Mouse (Mus musculus): Measurements from ENCODE around the gene Fbxw11. TPM values are rescaled to one million over a fixed set of nuclear protein-coding genes. Genes with fewer than 3 reads are reported as not detected.

Gene Fbxw11
- polyA plus RNA-seq, 1 experiment from 2014 or later: 61.1 TPM

DNA sequence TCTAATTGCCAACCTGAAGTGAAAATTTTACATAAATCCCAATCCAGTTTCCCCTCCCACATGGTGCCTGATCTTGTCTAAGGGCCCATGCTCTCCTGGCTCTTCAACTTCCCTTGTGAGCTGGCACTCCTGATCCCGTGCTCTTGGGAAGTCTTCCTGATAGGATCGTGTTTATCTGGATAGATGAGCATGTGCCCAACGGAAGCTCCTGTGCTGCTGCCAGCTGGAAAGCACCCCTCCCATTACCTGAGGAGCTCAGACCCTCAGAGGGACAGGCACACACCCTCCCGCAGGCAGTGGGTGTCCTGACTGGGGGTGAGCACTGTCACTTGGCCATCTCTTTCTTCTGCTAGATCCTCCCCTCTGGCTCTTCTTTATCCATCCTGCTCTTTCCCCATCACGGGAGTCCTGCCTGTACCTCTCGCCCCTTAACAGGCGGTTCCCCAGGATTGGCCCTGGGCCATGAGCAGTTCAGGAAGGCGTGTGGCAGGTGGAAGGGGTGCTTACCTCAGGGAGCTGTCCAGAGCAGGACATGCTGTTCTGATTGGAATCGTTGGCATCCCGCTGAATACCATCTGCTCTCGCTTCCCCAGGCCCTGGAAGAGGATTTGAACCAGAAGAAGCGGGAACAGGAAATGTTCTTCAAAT is 20.6 kb upstream of the Fbxw11 start:
- Histone ChIP-seq H3K4me1 (replicated peaks; ENCODE audit: insufficient read depth, low read length) (peaks cover 5% of the 10 kb centered on the region; the same call in 1 of the 2 replicates), H3K27me3 (ENCODE audit: insufficient read depth, low read length) (no peaks in the 10 kb centered on the region), H3K9me3 (replicated peaks; ENCODE audit: low read length) (no peaks in the 10 kb centered on the region), H3K9ac (ENCODE audit: low read depth, low read length) (no peak overlapping the region), H3K4me3 (replicated peaks; ENCODE audit: low read depth, low read length) (no peak overlapping the region), H3K27ac (no peak overlapping the region), H3K36me3 (ENCODE audit: insufficient read depth, low read length) (no peaks in the 10 kb centered on the region), H3K4me2 (ENCODE audit: low read length) (no peak overlapping the region)
- 75% methylated on average over 12 of the region's 12 CpGs for WGBS
- DNase-seq (ENCODE audit: low spot score): no peak
- no peak for TF ChIP-seq CTCF (IDR thresholded peaks at IDR 0.05; ENCODE audit: low read depth)
- ATAC-seq (replicated peaks; ENCODE audit: low FRiP score, low read depth): no peak

GRCm38 (mm10) chr11:32622479-32623190 is 19.9 kb upstream of the Fbxw11 start:
- no peaks in the 10 kb centered on the region for H3K27me3 ChIP-seq (ENCODE audit: insufficient read depth, low read length)
- H3K27ac ChIP-seq: no peak overlapping the region
- no peaks in the 10 kb centered on the region for H3K9me3 ChIP-seq (replicated peaks; ENCODE audit: low read length)
- no peak overlapping the region for H3K4me2 ChIP-seq (ENCODE audit: low read length)
- DNase-seq (ENCODE audit: low spot score) (no peak), ATAC-seq (replicated peaks; ENCODE audit: low FRiP score, low read depth) (no peak)
- TF ChIP-seq CTCF (IDR thresholded peaks at IDR 0.05; ENCODE audit: low read depth): no peak
- no peak overlapping the region for H3K9ac ChIP-seq (ENCODE audit: low read depth, low read length)
- H3K4me3 ChIP-seq (replicated peaks; ENCODE audit: low read depth, low read length): no peak overlapping the region
- peaks cover 5% of the 10 kb centered on the region; the same call in 1 of the 2 replicates for H3K4me1 ChIP-seq (replicated peaks; ENCODE audit: insufficient read depth, low read length)
- WGBS: 77% methylated on average over 13 of the region's 13 CpGs
- H3K36me3 ChIP-seq (ENCODE audit: insufficient read depth, low read length): no peaks in the 10 kb centered on the region

- Histone ChIP-seq H3K9me3 (replicated peaks; ENCODE audit: low read length) (no peaks in the 10 kb centered on the region), H3K4me1 (replicated peaks; ENCODE audit: insufficient read depth, low read length) (peaks cover 5% of the 10 kb centered on the region; the same call in 1 of the 2 replicates), H3K27me3 (ENCODE audit: insufficient read depth, low read length) (no peaks in the 10 kb centered on the region), H3K27ac (no peak overlapping the region), H3K36me3 (ENCODE audit: insufficient read depth, low read length) (no peaks in the 10 kb centered on the region), H3K9ac (ENCODE audit: low read depth, low read length) (no peak overlapping the region), H3K4me3 (replicated peaks; ENCODE audit: low read depth, low read length) (no peak overlapping the region), H3K4me2 (ENCODE audit: low read length) (no peak overlapping the region)
- no peak for TF ChIP-seq CTCF (IDR thresholded peaks at IDR 0.05; ENCODE audit: low read depth)
- 87% methylated on average over 5 of the region's 5 CpGs for WGBS
- ATAC-seq (replicated peaks; ENCODE audit: low FRiP score, low read depth): no peak
- no peak for DNase-seq (ENCODE audit: low spot score)
These were observed 19.3 kb upstream of the Fbxw11 start for GRCm38 (mm10) chr11:32623236-32623635.

GRCm38 (mm10) chr11:32623912-32624311 is 18.6 kb upstream of the Fbxw11 start:
- H3K9ac ChIP-seq (ENCODE audit: low read depth, low read length): no peak overlapping the region
- DNase-seq (ENCODE audit: low spot score) (no peak), ATAC-seq (replicated peaks; ENCODE audit: low FRiP score, low read depth) (no peak)
- no peak overlapping the region for H3K4me3 ChIP-seq (replicated peaks; ENCODE audit: low read depth, low read length)
- H3K36me3 ChIP-seq (ENCODE audit: insufficient read depth, low read length): no peaks in the 10 kb centered on the region
- WGBS: 89% methylated on average over 6 of the region's 6 CpGs
- no peak overlapping the region for H3K4me2 ChIP-seq (ENCODE audit: low read length)
- peaks cover 5% of the 10 kb centered on the region; the same call in 1 of the 2 replicates for H3K4me1 ChIP-seq (replicated peaks; ENCODE audit: insufficient read depth, low read length)
- no peaks in the 10 kb centered on the region for H3K9me3 ChIP-seq (replicated peaks; ENCODE audit: low read length)
- no peak for TF ChIP-seq CTCF (IDR thresholded peaks at IDR 0.05; ENCODE audit: low read depth)
- H3K27me3 ChIP-seq (ENCODE audit: insufficient read depth, low read length): no peaks in the 10 kb centered on the region
- H3K27ac ChIP-seq: no peak overlapping the region

DNA sequence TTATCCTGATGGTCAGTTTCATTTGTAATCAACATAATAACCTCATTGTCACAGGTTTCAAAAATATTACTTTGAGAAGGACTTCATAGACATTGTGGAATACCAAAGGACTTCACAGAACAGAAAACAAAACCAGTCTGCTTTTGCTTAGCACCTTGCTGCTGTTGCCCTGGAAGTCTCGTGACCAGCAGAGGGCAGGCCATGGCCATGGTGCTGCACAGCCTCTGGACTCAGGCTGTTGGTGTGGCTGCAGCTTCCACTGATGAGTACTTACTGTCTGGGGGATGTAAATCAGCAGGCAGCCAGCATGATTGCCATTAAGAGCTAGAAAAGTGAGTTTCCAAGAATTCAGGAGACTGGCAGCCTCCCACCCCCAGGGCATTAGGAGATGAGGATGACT is 16.8 kb upstream of the Fbxw11 start:
- no peak overlapping the region for H3K9ac ChIP-seq (ENCODE audit: low read depth, low read length)
- H3K36me3 ChIP-seq (ENCODE audit: insufficient read depth, low read length): no peaks in the 10 kb centered on the region
- DNase-seq (ENCODE audit: low spot score) (peak; percentile 49), ATAC-seq (replicated peaks; ENCODE audit: low FRiP score, low read depth) (no peak)
- H3K4me3 ChIP-seq (replicated peaks; ENCODE audit: low read depth, low read length): no peak overlapping the region
- peak; percentile 78 for TF ChIP-seq CTCF (IDR thresholded peaks at IDR 0.05; ENCODE audit: low read depth)
- no peak overlapping the region for H3K27ac ChIP-seq
- no peaks in the 10 kb centered on the region for H3K4me1 ChIP-seq (replicated peaks; ENCODE audit: insufficient read depth, low read length)
- WGBS: 56% methylated on average over 1 of the region's 1 CpGs
- no peaks in the 10 kb centered on the region for H3K9me3 ChIP-seq (replicated peaks; ENCODE audit: low read length)
- no peak overlapping the region for H3K4me2 ChIP-seq (ENCODE audit: low read length)
- H3K27me3 ChIP-seq (ENCODE audit: insufficient read depth, low read length): no peaks in the 10 kb centered on the region

- DNase-seq (ENCODE audit: low spot score) (no peak), ATAC-seq (replicated peaks; ENCODE audit: low FRiP score, low read depth) (no peak)
- no peaks in the 10 kb centered on the region for H3K4me1 ChIP-seq (replicated peaks; ENCODE audit: insufficient read depth, low read length)
- H3K9ac ChIP-seq (ENCODE audit: low read depth, low read length): no peak overlapping the region
- no peaks in the 10 kb centered on the region for H3K9me3 ChIP-seq (replicated peaks; ENCODE audit: low read length)
- no peaks in the 10 kb centered on the region for H3K27me3 ChIP-seq (ENCODE audit: insufficient read depth, low read length)
- H3K27ac ChIP-seq: no peak overlapping the region
- no peaks in the 10 kb centered on the region for H3K36me3 ChIP-seq (ENCODE audit: insufficient read depth, low read length)
- no peak; the same call in 1 of the 2 replicates for TF ChIP-seq CTCF (IDR thresholded peaks at IDR 0.05; ENCODE audit: low read depth)
- no peak overlapping the region for H3K4me2 ChIP-seq (ENCODE audit: low read length)
- no peak overlapping the region for H3K4me3 ChIP-seq (replicated peaks; ENCODE audit: low read depth, low read length)
- WGBS: 85% methylated on average over 6 of the region's 6 CpGs
These were observed 16.4 kb upstream of the Fbxw11 start for GRCm38 (mm10) chr11:32626079-32626478.

Measured in kidney, postnatal 0 days (tissue).